Mouse (Mus musculus) limb, embryonic 15.5 days (tissue): ENCODE data around the gene Hmgb1. TPM values are rescaled to one million over a fixed set of nuclear protein-coding genes. Genes with fewer than 3 reads are reported as not detected.

ENCODE experiments used
- ATAC-seq: fragments of 200-750 bp; cut with Nextera tagmentation; 2 replicates; pipeline ENCODE4 v1.8.0; 2017; ENCODE audit warnings: low read depth, moderate TSS enrichment; ENCODE audit not compliant: insufficient number of reproducible peaks, low FRiP score, low TSS enrichment
- H3K27ac ChIP-seq: fragments of 300-500 bp; sonication (generic); 2 replicates; pipeline ENCODE4 v1.5.1; 2015; ENCODE audit warnings: moderate library complexity, mild to moderate bottlenecking, inconsistent platforms
- H3K27me3 ChIP-seq: fragments of 300-500 bp; sonication (generic); 2 replicates; pipeline ENCODE4 v1.6.1; 2015; ENCODE audit warnings: inconsistent platforms
- H3K36me3 ChIP-seq: fragments of 300-500 bp; sonication (generic); 2 replicates; pipeline ENCODE4 v1.6.1; 2015; ENCODE audit warnings: inconsistent platforms
- H3K4me1 ChIP-seq: fragments of 300-500 bp; sonication (generic); 2 replicates; pipeline ENCODE4 v1.6.1; 2015; ENCODE audit warnings: inconsistent platforms
- H3K4me2 ChIP-seq: fragments of 300-500 bp; sonication (generic); 2 replicates; pipeline ENCODE4 v1.6.1; 2015; ENCODE audit warnings: mild to moderate bottlenecking, inconsistent platforms
- H3K4me3 ChIP-seq: fragments of 300-500 bp; sonication (generic); 2 replicates; pipeline ENCODE4 v1.5.1; 2015; ENCODE audit warnings: mild to moderate bottlenecking, inconsistent platforms
- H3K9ac ChIP-seq: fragments of 300-500 bp; sonication (generic); 2 replicates; pipeline ENCODE4 v1.6.1; 2015; ENCODE audit warnings: inconsistent platforms
- H3K9me3 ChIP-seq: fragments of 300-500 bp; sonication (generic); 2 replicates; pipeline ENCODE4 v1.6.1; 2016; ENCODE audit warnings: inconsistent platforms
- WGBS: fragments of 180-500 bp; shearing (Covaris S2); methylation state at CpG from one replicate; pipeline ENCODE4 v1.1.7; 2015; 5-methylcytosine and 5-hydroxymethylcytosine counted together
- polyA plus RNA-seq: library from polyadenylated mRNA; unstranded; fragments of >200 nt; fragmentation: Nextera tagmentation; extraction: Ambion mirVana; gene quantifications from 2 replicates; pipeline ENCODE4 v1.2.1, GENCODE M21; 2015

Gene Hmgb1
- polyA plus RNA-seq, 1 experiment from 2014 or later, result 1,273 TPM

DNA sequence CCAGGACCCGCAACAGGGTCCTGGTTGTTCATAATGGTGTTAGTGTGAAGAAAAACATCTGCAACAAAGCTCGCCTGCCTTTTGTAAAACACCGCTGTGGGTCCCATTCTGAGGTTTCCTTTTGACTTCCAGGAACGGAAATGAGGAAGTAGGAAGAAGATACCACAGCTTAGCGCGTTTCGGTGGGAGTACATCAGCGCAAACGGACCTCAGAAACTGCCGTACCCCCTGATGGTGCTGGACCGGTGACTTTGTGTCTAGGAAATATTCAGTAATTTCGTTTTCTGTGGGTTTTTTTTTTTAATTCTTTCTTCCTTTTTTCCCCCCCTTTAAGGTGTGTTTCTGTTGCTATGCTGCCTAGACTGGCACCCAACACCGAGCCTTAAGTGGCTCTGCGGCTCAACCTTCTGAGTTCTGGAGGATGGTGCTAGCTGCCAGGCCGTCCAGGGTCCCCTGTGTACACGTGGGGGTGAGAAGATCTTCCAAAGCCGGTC is 116.0 kb downstream of the Hmgb1 start:
- 87% methylated on average over 17 of the region's 17 CpGs for WGBS
- ATAC-seq, result no peak
- no peaks in the 10 kb centered on the region for H3K27me3 ChIP-seq
- H3K4me2 ChIP-seq, result no peak overlapping the region
- no peak overlapping the region for H3K4me3 ChIP-seq
- H3K9me3 ChIP-seq, result no peaks in the 10 kb centered on the region
- H3K36me3 ChIP-seq, result no peaks in the 10 kb centered on the region
- no peaks in the 10 kb centered on the region for H3K4me1 ChIP-seq
- no peak overlapping the region for H3K9ac ChIP-seq
- no peak overlapping the region for H3K27ac ChIP-seq

DNA sequence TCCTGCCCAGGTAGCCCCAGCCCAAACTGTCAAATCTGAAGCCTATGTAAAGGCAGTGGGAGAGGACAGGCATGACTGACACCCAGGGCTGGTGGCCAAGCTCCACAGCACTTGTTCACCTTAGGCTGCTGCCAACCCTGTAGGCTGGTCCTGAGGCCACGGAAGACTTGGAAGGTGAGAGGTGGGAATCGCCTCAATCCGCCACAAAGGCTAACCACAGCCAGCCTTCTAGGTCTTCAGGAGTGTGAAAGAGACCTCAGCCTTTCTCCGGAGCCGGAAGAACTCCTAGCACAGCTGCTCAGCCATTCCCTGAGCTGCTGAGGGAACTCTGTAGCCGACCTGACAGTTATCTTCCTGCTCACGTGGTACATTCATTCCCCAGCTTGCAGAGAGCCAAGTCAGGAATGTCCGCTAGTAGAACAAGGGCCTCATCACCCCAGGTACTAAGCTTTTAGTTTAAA is 116.8 kb downstream of the Hmgb1 start:
- no peak for ATAC-seq
- Histone ChIP-seq H3K4me2 (no peak overlapping the region), H3K27me3 (no peaks in the 10 kb centered on the region), H3K9me3 (no peaks in the 10 kb centered on the region), H3K4me1 (no peaks in the 10 kb centered on the region), H3K27ac (no peak overlapping the region), H3K9ac (no peak overlapping the region), H3K4me3 (no peak overlapping the region), H3K36me3 (no peaks in the 10 kb centered on the region)
- WGBS, result 64% methylated on average over 8 of the region's 8 CpGs

DNA sequence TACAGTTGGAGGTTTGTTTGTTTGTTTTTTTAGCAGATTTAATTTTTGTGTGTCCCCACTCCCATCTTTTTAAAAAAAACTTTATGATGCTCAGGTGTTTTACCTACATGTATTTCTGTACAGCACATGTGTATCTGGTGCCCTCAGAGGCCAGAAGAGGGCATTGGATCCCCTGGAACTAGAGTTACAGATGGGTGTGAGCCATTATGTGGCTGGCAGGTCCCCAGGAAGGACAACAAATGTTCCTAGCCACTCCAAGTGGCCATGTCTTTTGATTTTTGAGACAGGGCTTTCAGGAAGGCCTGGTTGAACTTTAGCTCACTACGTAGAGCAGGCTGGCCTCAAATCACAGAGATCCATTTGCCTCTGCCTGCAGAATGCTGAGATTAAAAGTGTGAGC is 121.5 kb downstream of the Hmgb1 start:
- no peaks in the 10 kb centered on the region for H3K36me3 ChIP-seq
- WGBS, result 69% methylated on average over 1 of the region's 1 CpGs
- no peaks in the 10 kb centered on the region for H3K9me3 ChIP-seq
- no peak overlapping the region for H3K9ac ChIP-seq
- H3K27ac ChIP-seq, result no peak overlapping the region
- no peaks in the 10 kb centered on the region for H3K4me1 ChIP-seq
- no peaks in the 10 kb centered on the region for H3K27me3 ChIP-seq
- H3K4me2 ChIP-seq, result no peak overlapping the region
- ATAC-seq, result no peak
- H3K4me3 ChIP-seq, result no peak overlapping the region

- peak overlapping the region; percentile 58 for H3K9ac ChIP-seq
- H3K27ac ChIP-seq, result peak overlapping the region; percentile 100
- H3K9me3 ChIP-seq, result no peaks in the 10 kb centered on the region
- peak overlapping the region; percentile 98 for H3K4me2 ChIP-seq
- no peaks in the 10 kb centered on the region for H3K27me3 ChIP-seq
- H3K36me3 ChIP-seq, result peaks cover 7% of the 10 kb centered on the region; the same call in 1 of the 2 replicates
- 3% methylated on average over 26 of the region's 34 CpGs for WGBS
- peak overlapping the region; percentile 73 for H3K4me3 ChIP-seq
- peaks cover 16% of the 10 kb centered on the region for H3K4me1 ChIP-seq
- peak; percentile 32 for ATAC-seq
These were observed 130.7 kb downstream of the Hmgb1 start for GRCm38 (mm10) chr5:149053352-149054168.

GRCm38 (mm10) chr5:149052421-149053338 is 131.6 kb downstream of the Hmgb1 start:
- Histone ChIP-seq H3K4me2 (peak overlapping the region; percentile 98), H3K27ac (peak overlapping the region; percentile 100), H3K4me3 (peak overlapping the region; percentile 73), H3K36me3 (peaks cover 7% of the 10 kb centered on the region; the same call in 1 of the 2 replicates), H3K27me3 (no peaks in the 10 kb centered on the region), H3K9ac (peak overlapping the region; percentile 97), H3K4me1 (peaks cover 16% of the 10 kb centered on the region), H3K9me3 (no peaks in the 10 kb centered on the region)
- WGBS, result 1% methylated on average over 93 of the region's 110 CpGs
- peak; percentile 98 for ATAC-seq

DNA sequence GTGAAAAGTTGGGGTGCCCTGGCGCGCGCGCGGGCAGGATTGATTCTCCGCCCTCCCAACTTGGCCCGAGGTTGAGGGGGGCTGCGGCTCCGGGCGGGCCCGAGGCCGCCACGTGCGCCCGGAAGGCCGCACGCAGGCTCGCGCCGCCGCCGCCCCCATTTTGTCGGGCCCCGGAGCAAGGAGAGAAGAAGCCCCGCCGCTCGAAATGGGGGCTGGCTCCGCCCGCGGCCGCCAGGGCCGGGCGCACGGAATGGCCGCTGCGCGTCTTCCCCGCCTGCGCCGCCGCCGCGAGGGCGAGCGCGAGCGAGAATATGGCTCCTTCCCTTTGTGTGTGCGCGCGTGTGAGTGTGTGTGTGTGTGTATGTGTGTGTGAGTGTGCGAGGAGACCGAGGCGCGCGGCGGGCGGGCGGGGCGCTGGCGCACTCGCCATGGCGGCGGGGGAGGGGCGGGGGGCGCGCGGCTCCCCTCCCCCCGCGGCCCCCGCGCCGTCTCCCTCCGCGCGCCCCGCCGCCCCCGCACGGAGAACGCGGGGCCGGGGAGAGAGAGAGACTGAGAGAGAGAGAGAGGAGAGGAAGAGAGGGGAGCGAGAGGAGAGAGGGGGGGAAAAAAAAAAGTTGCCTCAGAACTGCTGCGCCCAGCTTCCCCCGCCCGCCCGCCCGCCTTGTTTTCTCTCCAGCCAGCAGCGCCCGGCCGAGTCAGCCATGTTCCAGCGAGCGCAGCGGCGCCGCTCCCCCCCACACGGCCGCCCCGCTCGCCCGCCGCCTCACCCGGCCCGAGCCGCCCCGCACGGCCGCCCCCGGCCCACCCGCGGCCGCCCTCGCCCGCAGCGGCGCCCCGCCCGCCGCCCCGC is 132.5 kb downstream of the Hmgb1 start:
- H3K4me3 ChIP-seq, result peak overlapping the region; percentile 73
- H3K9ac ChIP-seq, result peak overlapping the region; percentile 97

GRCm38 (mm10) chr5:149051194-149051570 is 133.1 kb downstream of the Hmgb1 start:
- Histone ChIP-seq H3K9me3 (no peaks in the 10 kb centered on the region), H3K27me3 (no peaks in the 10 kb centered on the region), H3K27ac (peak overlapping the region; percentile 100), H3K9ac (peak overlapping the region; percentile 97), H3K36me3 (peaks cover 15% of the 10 kb centered on the region), H3K4me3 (peak overlapping the region; percentile 73), H3K4me1 (peaks cover 16% of the 10 kb centered on the region), H3K4me2 (peak overlapping the region; percentile 62)
- ATAC-seq, result no peak
- under 1% methylated on average over 26 of the region's 27 CpGs for WGBS

More for the DNA sequence above, 132.5 kb downstream of the Hmgb1 start:
- ATAC-seq, result peak; percentile 69
- Histone ChIP-seq H3K27me3 (no peaks in the 10 kb centered on the region), H3K4me2 (peak overlapping the region; percentile 62), H3K36me3 (peaks cover 9% of the 10 kb centered on the region), H3K27ac (peak overlapping the region; percentile 100), H3K4me1 (peaks cover 16% of the 10 kb centered on the region), H3K9me3 (no peaks in the 10 kb centered on the region)
- under 1% methylated on average over 68 of the region's 120 CpGs for whole genome bisulfite sequencing

GRCm38 (mm10) chr5:149050588-149051160 is 133.6 kb downstream of the Hmgb1 start:
- peak overlapping the region; percentile 97; the same call in 1 of the 2 replicates for H3K9ac ChIP-seq
- no peak for ATAC-seq
- H3K27me3 ChIP-seq, result no peaks in the 10 kb centered on the region
- no peaks in the 10 kb centered on the region for H3K9me3 ChIP-seq
- peaks cover 20% of the 10 kb centered on the region for H3K36me3 ChIP-seq
- H3K27ac ChIP-seq, result peak overlapping the region; percentile 100
- peaks cover 16% of the 10 kb centered on the region for H3K4me1 ChIP-seq
- H3K4me3 ChIP-seq, result peak overlapping the region; percentile 73
- H3K4me2 ChIP-seq, result peak overlapping the region; percentile 62
- WGBS, result 8% methylated on average over 10 of the region's 10 CpGs

DNA sequence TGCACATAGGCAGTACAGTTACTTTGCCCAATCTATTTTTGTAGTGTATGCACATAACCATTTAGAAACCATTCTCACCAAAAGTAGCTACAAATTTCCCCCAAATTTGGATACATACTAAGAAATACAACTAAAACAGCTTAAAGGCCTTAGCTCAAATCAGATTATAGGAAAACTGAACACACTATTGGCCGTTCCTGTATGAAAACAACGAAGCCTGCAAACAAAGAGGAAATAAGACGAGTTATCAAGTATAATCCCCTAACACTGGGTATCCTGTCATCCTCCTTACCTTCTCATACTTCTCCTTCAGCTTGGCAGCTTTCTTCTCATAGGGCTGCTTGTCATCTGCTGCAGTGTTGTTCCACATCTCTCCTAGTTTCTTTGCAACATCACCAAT is 134.9 kb downstream of the Hmgb1 start:
- peaks cover 16% of the 10 kb centered on the region for H3K4me1 ChIP-seq

DNA sequence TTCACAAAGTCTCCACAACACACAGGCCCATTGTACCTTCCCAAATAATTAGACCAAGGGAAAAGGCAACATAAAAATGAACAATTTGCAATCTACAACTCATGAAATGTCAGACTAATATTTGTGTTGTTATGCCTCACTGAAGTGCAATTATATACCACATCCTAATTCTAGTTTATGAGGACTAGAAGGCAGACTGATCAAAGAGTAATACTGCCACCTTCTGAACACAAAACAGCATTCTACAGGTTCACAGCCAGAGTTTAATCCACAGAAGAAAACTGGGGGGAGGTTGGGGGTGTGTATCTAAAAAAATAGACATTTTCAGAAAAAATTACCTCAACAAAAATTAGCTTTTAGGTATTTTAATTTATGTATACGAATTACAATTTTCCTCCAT is 135.3 kb downstream of the Hmgb1 start:
- no peak overlapping the region for H3K4me2 ChIP-seq
- peaks cover 16% of the 10 kb centered on the region for H3K4me1 ChIP-seq
- no peak overlapping the region for H3K4me3 ChIP-seq
- H3K9ac ChIP-seq, result no peak overlapping the region
- no peak overlapping the region for H3K27ac ChIP-seq
- H3K27me3 ChIP-seq, result no peaks in the 10 kb centered on the region
- no peak for ATAC-seq
- peaks cover 28% of the 10 kb centered on the region for H3K36me3 ChIP-seq
- no peaks in the 10 kb centered on the region for H3K9me3 ChIP-seq
- 80% methylated on average over 1 of the region's 1 CpGs for WGBS

More for the DNA sequence above, 134.9 kb downstream of the Hmgb1 start:
- H3K27ac ChIP-seq, result no peak overlapping the region
- no peak overlapping the region for H3K4me3 ChIP-seq
- ATAC-seq, result no peak
- no peaks in the 10 kb centered on the region for H3K9me3 ChIP-seq
- no peak overlapping the region for H3K4me2 ChIP-seq
- H3K9ac ChIP-seq, result no peak overlapping the region
- no peaks in the 10 kb centered on the region for H3K27me3 ChIP-seq
- H3K36me3 ChIP-seq, result peaks cover 28% of the 10 kb centered on the region
- 68% methylated on average over 3 of the region's 3 CpGs for WGBS

DNA sequence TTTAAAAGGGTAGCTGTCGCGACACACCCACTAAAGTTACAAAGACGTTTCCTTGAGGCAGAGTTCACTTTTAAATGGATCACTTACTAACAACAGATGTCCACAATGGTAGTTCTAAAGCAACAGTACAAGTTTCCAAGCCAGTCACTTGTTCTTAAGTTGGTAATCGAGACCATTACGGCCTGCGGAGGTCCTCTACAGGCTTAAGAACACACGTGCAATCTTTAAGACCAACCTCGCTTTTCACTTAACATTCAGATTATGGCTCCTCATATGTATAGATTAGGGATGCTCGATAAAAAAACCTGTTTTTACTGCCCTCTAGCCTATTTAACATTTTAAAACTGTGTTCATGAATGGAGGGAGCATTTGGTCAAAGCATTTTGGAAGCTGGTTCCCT is 137.6 kb downstream of the Hmgb1 start:
- peaks cover 28% of the 10 kb centered on the region for H3K36me3 ChIP-seq
- no peaks in the 10 kb centered on the region for H3K9me3 ChIP-seq
- H3K9ac ChIP-seq, result no peak overlapping the region
- no peak overlapping the region for H3K4me3 ChIP-seq
- no peak for ATAC-seq
- no peak overlapping the region for H3K27ac ChIP-seq
- WGBS, result 65% methylated on average over 9 of the region's 9 CpGs
- H3K4me1 ChIP-seq, result peaks cover 7% of the 10 kb centered on the region; the same call in 1 of the 2 replicates
- H3K27me3 ChIP-seq, result no peaks in the 10 kb centered on the region
- no peak overlapping the region for H3K4me2 ChIP-seq
